Mouse (Mus musculus) heart, adult 2 months (tissue): Measurements from ENCODE around the gene E2f7. TPM values are rescaled to one million over a fixed set of nuclear protein-coding genes. Genes with fewer than 3 reads are reported as not detected.
A peak's percentile ranks its signal among the peaks of the same experiment; 100 is the strongest.

Source experiments
- DNase-seq, 2 experiments: peaks; one replicate each; pipeline ENCODE4 v3.0.0; 2021
- H3K27ac ChIP-seq: fragments of 200-600 bp; 2 replicates; pipeline ENCODE4 v1.8.1; 2022
- H3K27me3 ChIP-seq: fragments of 200-500 bp; 2 replicates; pipeline ENCODE4 v1.6.1; 2012; ENCODE audit warnings: mild to moderate bottlenecking, low read length, inconsistent platforms, mixed read lengths; ENCODE audit not compliant: control insufficient read depth, insufficient read depth
- H3K36me3 ChIP-seq: fragments of 200-500 bp; 2 replicates; pipeline ENCODE4 v1.6.1; 2012; ENCODE audit warnings: low read length, inconsistent platforms; ENCODE audit not compliant: control insufficient read depth, insufficient read depth
- H3K4me1 ChIP-seq: fragments of 200-500 bp; 2 replicates; pipeline ENCODE4 v1.6.1; 2011; ENCODE audit warnings: low read length; ENCODE audit not compliant: control insufficient read depth, insufficient read depth
- H3K4me3 ChIP-seq: fragments of 200-600 bp; 2 replicates; pipeline ENCODE4 v1.8.1; 2022
- H3K79me2 ChIP-seq: fragments of 200-500 bp; replicated peaks from 2 replicates; pipeline ENCODE4 v1.6.1; 2012; ENCODE audit warnings: mild to moderate bottlenecking, inconsistent platforms, low read length, moderate library complexity, mixed read lengths; ENCODE audit not compliant: control insufficient read depth, insufficient read depth
- H3K9ac ChIP-seq: fragments of 200-500 bp; 2 replicates; pipeline ENCODE4 v1.6.1; 2012; ENCODE audit warnings: low read depth, mild to moderate bottlenecking, control low read depth, inconsistent platforms, low read length, mixed read lengths
- CTCF ChIP-seq: fragments of 200-600 bp; IDR thresholded peaks from 2 replicates; pipeline ENCODE4 v1.8.1; 2022; ENCODE audit warnings: antibody characterized with exemption, mild to moderate bottlenecking, moderate library complexity
- EP300 ChIP-seq: fragments of 200-500 bp; IDR thresholded peaks from 2 replicates; pipeline ENCODE4 v1.6.1; 2011; ENCODE audit warnings: low read depth, low read length, control low read depth; ENCODE audit not compliant: insufficient read depth
- POLR2A ChIP-seq: fragments of 200-500 bp; IDR thresholded peaks from 2 replicates; pipeline ENCODE4 v1.6.1; 2011; ENCODE audit warnings: mild to moderate bottlenecking, low read depth, low read length, control low read depth; ENCODE audit not compliant: insufficient read depth
- WGBS: fragments of 180-500 bp; shearing (Covaris S2); methylation state at CpG from one replicate; pipeline ENCODE4 v1.1.7; 2018; 5-methylcytosine and 5-hydroxymethylcytosine counted together
- intact Hi-C: fragments of 180-260 bp; cut with DNase I; formaldehyde crosslinking; loops from one replicate; pipeline ENCODE4 v1.15.1; 2025
- polyA plus RNA-seq: library from polyadenylated mRNA; depleted of rRNA; stranded (reverse); fragments of >200 nt; gene quantifications from 2 replicates; pipeline ENCODE4 v1.2.3, GENCODE M21; 2012
- total RNA-seq, 2 experiments: library from RNA; stranded (reverse); gene quantifications; 2 replicates each; pipeline ENCODE4 v1.2.3; 2021

Gene E2f7
- total and polyA plus RNA-seq, 3 experiments = 0.31 to 0.68 (median 0.59) TPM

DNA sequence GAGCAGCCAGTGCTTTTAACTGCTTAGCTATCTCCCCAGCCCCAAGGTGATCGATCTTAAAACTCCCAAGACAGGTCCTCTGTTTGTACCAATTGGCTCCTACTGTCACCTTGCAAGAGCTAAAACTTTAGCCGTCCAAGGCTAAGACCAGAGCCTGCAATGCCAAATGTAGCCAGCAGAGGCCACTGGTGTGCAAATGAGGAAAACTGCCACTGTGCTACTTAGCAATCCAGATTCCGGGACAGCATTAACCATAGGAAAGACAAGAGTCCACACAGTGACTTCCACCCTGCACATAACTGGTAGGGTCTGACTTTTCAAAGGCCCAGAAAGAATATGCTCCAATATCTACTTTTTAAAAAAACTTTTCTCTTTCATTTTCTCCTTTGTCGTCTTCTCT is 17.4 kb upstream of the E2f7 start:
- H3K79me2 ChIP-seq = no peaks in the 10 kb centered on the region
- H3K27ac ChIP-seq = no peak overlapping the region
- 49% methylated on average over 4 of the region's 4 CpGs for WGBS
- H3K9ac ChIP-seq = no peak overlapping the region
- intact Hi-C loops = loop anchor here (1.0 kb wide), 1 partner anchor 32 kb away; no protein-coding TSS in a partner anchor
- no peak overlapping the region for H3K4me3 ChIP-seq
- no peak; the same call in none of the 2 replicates for TF ChIP-seq CTCF
- TF ChIP-seq EP300 = 0 out of 2 replicates have a peak, but pooled peaks have one; percentile 39
- no peak for TF ChIP-seq POLR2A
- no peaks in the 10 kb centered on the region for H3K27me3 ChIP-seq
- no peaks in the 10 kb centered on the region for H3K4me1 ChIP-seq
- no peaks in the 10 kb centered on the region for H3K36me3 ChIP-seq
- DNase-seq = peak; percentile 21 to 72

DNA sequence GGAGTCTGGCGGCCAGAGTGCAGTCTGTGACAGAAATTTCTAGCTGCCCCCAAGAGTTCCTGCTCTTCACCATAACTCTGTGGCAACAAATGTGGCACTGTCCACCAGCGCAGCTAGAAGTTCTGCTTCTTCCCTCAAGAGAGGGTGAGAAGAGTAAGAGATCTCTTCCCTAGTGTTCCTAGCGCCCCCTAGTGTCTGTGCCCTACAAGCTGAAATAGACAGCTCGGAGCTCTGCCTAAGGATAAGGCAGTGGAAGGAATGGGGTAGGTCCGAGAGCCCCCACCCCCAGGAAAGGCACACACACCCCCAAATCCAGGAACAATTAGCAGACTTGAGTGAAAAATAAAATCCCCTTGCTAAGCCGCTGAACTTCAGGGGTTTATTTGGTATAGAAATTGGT is 11.9 kb upstream of the E2f7 start:
- no peak overlapping the region for H3K9ac ChIP-seq
- no peaks in the 10 kb centered on the region for H3K79me2 ChIP-seq
- peak; percentile 44 to 65 for DNase-seq
- H3K36me3 ChIP-seq = no peaks in the 10 kb centered on the region
- H3K4me3 ChIP-seq = no peak overlapping the region
- intact Hi-C loops = loop anchor here (10.0 kb wide), 1 partner anchor 609 kb away; no protein-coding TSS in a partner anchor
- H3K27ac ChIP-seq = no peak overlapping the region
- no peaks in the 10 kb centered on the region; the same call in 1 of the 2 replicates for H3K27me3 ChIP-seq
- TF ChIP-seq CTCF = peak; percentile 88
- no peak for TF ChIP-seq EP300
- TF ChIP-seq POLR2A = no peak
- 18% methylated on average over 6 of the region's 6 CpGs for WGBS
- no peaks in the 10 kb centered on the region; the same call in 1 of the 2 replicates for H3K4me1 ChIP-seq

DNA sequence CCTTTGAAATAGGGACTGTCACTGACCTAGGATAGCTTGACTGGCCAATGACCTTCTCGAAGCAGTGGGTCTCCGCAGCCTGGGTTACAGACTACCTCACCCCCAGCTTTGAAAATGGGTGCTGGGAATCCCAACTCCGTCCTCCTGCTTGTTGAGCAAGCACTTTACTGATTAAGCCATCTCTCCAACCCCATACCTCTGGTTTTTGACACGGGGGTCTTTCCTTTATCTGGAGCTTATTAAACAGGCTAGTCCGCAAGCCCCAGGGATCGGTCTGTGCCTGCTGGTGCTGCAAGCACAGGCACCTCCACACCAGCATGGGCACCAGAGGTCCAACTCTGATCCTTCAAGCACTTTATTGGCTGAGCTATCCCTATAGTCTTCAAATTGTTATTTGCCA is 1.5 kb upstream of the E2f7 start:
- Histone ChIP-seq H3K4me3 (no peak overlapping the region), H3K36me3 (no peaks in the 10 kb centered on the region; the same call in 1 of the 2 replicates), H3K27me3 (peaks cover 3% of the 10 kb centered on the region), H3K27ac (no peak overlapping the region), H3K4me1 (peaks cover 2% of the 10 kb centered on the region; the same call in 1 of the 2 replicates), H3K79me2 (no peaks in the 10 kb centered on the region), H3K9ac (no peak overlapping the region)
- WGBS = 86% methylated on average over 6 of the region's 6 CpGs
- intact Hi-C loops = no loop called here
- no peak for DNase-seq
- TF ChIP-seq POLR2A (no peak), CTCF (no peak), EP300 (no peak)

DNA sequence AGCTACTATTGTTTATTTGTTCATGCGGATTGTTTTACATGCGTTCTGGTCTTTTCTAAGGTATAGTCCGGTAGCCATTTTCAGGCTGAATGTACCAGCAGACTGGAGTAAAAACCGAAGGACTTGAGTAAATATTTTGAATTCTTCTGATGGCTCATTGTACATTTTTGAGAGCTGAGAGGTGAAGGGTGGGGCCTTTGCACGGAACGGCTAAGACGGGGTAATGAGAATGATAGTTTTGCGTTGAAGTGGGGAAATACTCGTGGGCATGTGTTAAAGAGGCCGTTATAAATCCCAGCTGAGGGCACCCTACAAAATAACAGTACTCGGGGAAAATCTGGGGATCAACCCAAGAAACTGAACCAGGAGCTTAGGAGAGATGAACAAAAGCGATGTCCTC is 1.1 kb upstream of the E2f7 start:
- Histone ChIP-seq H3K4me3 (no peak overlapping the region), H3K27ac (no peak overlapping the region), H3K36me3 (no peaks in the 10 kb centered on the region; the same call in 1 of the 2 replicates), H3K79me2 (no peaks in the 10 kb centered on the region), H3K9ac (no peak overlapping the region), H3K4me1 (peaks cover 2% of the 10 kb centered on the region; the same call in 1 of the 2 replicates), H3K27me3 (peaks cover 3% of the 10 kb centered on the region)
- 79% methylated on average over 12 of the region's 12 CpGs for WGBS
- DNase-seq = no peak
- TF ChIP-seq EP300 = no peak
- TF ChIP-seq CTCF = no peak
- intact Hi-C loops = no loop called here

DNA sequence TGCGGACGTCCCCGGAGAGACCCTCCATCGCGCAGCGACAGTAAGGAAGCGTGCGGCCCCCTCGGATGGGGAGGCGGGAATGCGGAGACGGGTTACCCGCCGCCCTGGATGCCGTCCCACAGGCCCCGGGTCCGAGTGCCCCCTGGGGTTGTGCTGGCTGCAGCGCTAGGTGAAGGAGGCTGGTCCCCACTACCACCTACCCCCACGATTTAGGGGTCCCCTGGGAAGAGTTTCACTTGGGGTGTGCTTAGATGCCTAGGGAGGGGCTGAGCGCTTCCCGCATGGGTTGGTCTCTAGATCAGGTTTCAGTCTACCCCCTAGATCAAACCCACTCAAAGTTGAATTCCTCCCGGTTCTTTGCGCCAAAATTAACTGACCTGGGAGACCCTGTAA is 397 bp downstream of the E2f7 start:
- Histone ChIP-seq H3K4me1 (peaks cover 2% of the 10 kb centered on the region; the same call in 1 of the 2 replicates), H3K79me2 (no peaks in the 10 kb centered on the region), H3K36me3 (no peaks in the 10 kb centered on the region; the same call in 1 of the 2 replicates), H3K27me3 (peaks cover 3% of the 10 kb centered on the region), H3K27ac (peak overlapping the region; percentile 66), H3K9ac (peak overlapping the region; percentile 78), H3K4me3 (peak overlapping the region; percentile 76)
- WGBS = under 1% methylated on average over 23 of the region's 23 CpGs
- TF ChIP-seq POLR2A = no peak
- no peak for TF ChIP-seq CTCF
- TF ChIP-seq EP300 = no peak
- intact Hi-C loops = no loop called here
- DNase-seq = no peak

DNA sequence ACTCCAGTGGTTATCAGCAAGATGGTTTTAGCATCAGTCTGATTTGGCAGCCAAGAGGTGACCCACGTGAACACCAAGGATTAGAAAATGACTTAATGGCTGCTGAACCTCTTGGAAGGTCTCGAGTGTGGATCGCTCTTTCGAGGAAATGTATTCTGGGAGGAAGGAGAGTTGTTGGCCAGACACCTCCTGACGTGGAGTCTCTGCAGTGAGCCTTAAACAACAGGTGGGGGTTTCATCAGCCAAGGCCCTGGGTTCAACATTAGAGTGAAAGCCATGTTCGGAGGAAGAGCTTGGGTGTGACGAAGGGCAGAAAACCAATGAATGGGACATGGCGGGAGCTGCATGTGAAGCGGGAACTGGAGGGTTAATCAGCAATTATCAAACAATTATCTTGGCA is 3.8 kb downstream of the E2f7 start:
- no peak for TF ChIP-seq CTCF
- no peak for TF ChIP-seq POLR2A
- no peak for TF ChIP-seq EP300
- DNase-seq = no peak
- Histone ChIP-seq H3K27me3 (peaks cover 3% of the 10 kb centered on the region), H3K79me2 (no peaks in the 10 kb centered on the region), H3K27ac (no peak overlapping the region), H3K4me3 (no peak overlapping the region), H3K36me3 (no peaks in the 10 kb centered on the region; the same call in 1 of the 2 replicates), H3K9ac (no peak overlapping the region), H3K4me1 (peaks cover 8% of the 10 kb centered on the region)
- WGBS = 93% methylated on average over 9 of the region's 9 CpGs
- intact Hi-C loops = no loop called here
